In the genomic region with DNA sequence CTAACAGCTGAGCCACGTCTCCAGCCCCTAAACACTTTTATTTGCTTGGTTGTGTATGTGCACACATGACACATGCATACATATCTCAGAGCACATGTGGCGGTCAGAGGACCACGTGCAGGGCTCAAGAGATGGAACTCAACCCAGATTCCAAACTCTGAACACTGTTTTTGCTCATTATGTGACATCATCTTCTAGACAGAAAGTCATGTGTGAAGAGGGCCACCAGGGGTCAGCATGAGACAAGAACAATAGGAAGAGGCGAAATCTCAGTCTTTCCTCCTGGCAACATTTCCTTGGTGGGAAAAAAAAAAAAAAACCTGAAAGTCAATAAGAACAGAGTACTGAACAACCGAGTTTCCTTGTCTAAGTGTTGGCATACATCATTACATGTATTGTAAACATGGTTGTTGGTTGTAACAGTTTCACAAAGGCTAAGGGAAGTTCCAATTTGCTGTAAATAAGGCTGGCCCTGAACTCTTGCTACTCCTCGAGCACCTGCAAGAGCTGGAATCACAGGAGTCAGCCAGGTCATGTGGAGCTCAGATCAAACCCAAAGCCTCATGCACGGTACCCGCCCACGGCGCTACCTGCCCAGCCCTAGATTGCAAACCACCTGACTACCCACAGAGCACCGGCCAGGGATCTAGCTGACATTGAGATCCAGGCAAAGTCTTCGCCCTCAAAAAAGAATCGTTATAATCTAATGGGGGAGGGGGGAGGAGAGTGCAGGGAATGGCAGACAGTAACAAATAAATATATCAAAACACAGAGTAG, we compare ENCODE assay signal across 8 mouse cellular contexts. TPM values are rescaled to one million over a fixed set of nuclear protein-coding genes. Genes with fewer than 3 reads are reported as not detected.
A peak's percentile ranks its signal among the peaks of the same experiment; 100 is the strongest.
DNase-seq lines count a peak whose midpoint lies in the region; ATAC-seq lines count a peak whose summit lies in the region.

No protein-coding gene starts in this region.

- H3K36me3 ChIP-seq in embryonic facial prominence, embryonic 12.5 days = no peaks in the 10 kb centered on the region
- no peaks in the 10 kb centered on the region for H3K36me3 ChIP-seq in kidney, embryonic 16.5 days (ENCODE audit: insufficient read depth, low read length)
- H3K36me3 ChIP-seq in midbrain, embryonic 15.5 days (replicated peaks) = no peaks in the 10 kb centered on the region

- H3K27ac ChIP-seq in embryonic facial prominence, embryonic 12.5 days = no peak overlapping the region
- H3K27ac ChIP-seq in kidney, embryonic 16.5 days (ENCODE audit: low read length) = no peak overlapping the region
- no peak overlapping the region for H3K27ac ChIP-seq in midbrain, embryonic 15.5 days

- ATAC-seq in embryonic facial prominence, embryonic 12.5 days (ENCODE audit: insufficient number of reproducible peaks, insufficient read depth, low FRiP score, low TSS enrichment) = 0 out of 2 replicates have a peak, but pooled peaks have one; percentile 47
- ATAC-seq in kidney, embryonic 16.5 days (ENCODE audit: low FRiP score, low TSS enrichment) = peak; percentile 25; the same call in 1 of the 2 replicates
- ATAC-seq in midbrain, embryonic 15.5 days (replicated peaks) = 0 out of 2 replicates have a peak, but pooled peaks have one; percentile 27

- 45% methylated on average over 13 of the region's 13 CpGs for WGBS in embryonic facial prominence, embryonic 12.5 days
- 50% methylated on average over 13 of the region's 13 CpGs for WGBS in kidney, embryonic 16.5 days
- WGBS in midbrain, embryonic 15.5 days = 62% methylated on average over 13 of the region's 13 CpGs

- H3K4me1 ChIP-seq in embryonic facial prominence, embryonic 12.5 days = no peaks in the 10 kb centered on the region
- H3K4me1 ChIP-seq in kidney, embryonic 16.5 days (ENCODE audit: insufficient read depth, low read length) = peaks cover 13% of the 10 kb centered on the region
- peaks cover 7% of the 10 kb centered on the region for H3K4me1 ChIP-seq in midbrain, embryonic 15.5 days

- DNase-seq in cerebellum, postnatal 14 days = peak; percentile 68 to 79
- no peak for DNase-seq in cerebellum, adult 11 months
- DNase-seq in right cerebral cortex, adult 18-20 months = peak; percentile 52
- DNase-seq in right cerebral cortex, postnatal 25 days = no peak
- no peak for DNase-seq in urinary bladder, postnatal 10 days (ENCODE audit: low spot score)

- no peak overlapping the region for H3K9ac ChIP-seq in embryonic facial prominence, embryonic 12.5 days
- H3K9ac ChIP-seq in kidney, embryonic 16.5 days (replicated peaks; ENCODE audit: low read length) = no peak overlapping the region
- H3K9ac ChIP-seq in midbrain, embryonic 15.5 days = no peak overlapping the region

- no peaks in the 10 kb centered on the region for H3K9me3 ChIP-seq in embryonic facial prominence, embryonic 12.5 days
- no peaks in the 10 kb centered on the region for H3K9me3 ChIP-seq in kidney, embryonic 16.5 days (ENCODE audit: low read length)
- no peaks in the 10 kb centered on the region for H3K9me3 ChIP-seq in midbrain, embryonic 15.5 days

- no peaks in the 10 kb centered on the region for H3K27me3 ChIP-seq in embryonic facial prominence, embryonic 12.5 days
- no peaks in the 10 kb centered on the region; the same call in 1 of the 2 replicates for H3K27me3 ChIP-seq in kidney, embryonic 16.5 days (ENCODE audit: insufficient read depth, low read length)
- no peaks in the 10 kb centered on the region for H3K27me3 ChIP-seq in midbrain, embryonic 15.5 days (replicated peaks)

- no peak overlapping the region for H3K4me2 ChIP-seq in embryonic facial prominence, embryonic 12.5 days (replicated peaks)
- no peak overlapping the region for H3K4me2 ChIP-seq in kidney, embryonic 16.5 days (replicated peaks; ENCODE audit: low read depth, low read length)
- H3K4me2 ChIP-seq in midbrain, embryonic 15.5 days = no peak overlapping the region

- H3K4me3 ChIP-seq in embryonic facial prominence, embryonic 12.5 days = no peak overlapping the region
- no peak overlapping the region for H3K4me3 ChIP-seq in kidney, embryonic 16.5 days (ENCODE audit: low read length)
- H3K4me3 ChIP-seq in midbrain, embryonic 15.5 days = no peak overlapping the region

RNA-seq across cellular contexts. Expression of gene Slc22a8, which starts 23.8 kb away (rescaled TPM):
- polyA plus RNA-seq in embryonic facial prominence, embryonic 12.5 days (2016; fragmentation: Nextera tagmentation; extraction: Ambion mirVana) = 0.08 and 0.10 TPM in 2 replicates
- 15.7 and 16.3 TPM in 2 replicates for polyA plus RNA-seq in kidney, embryonic 16.5 days (2015; fragmentation: Nextera tagmentation; extraction: Ambion mirVana)
- 12.1 and 13.5 TPM in 2 replicates for polyA plus RNA-seq in midbrain, embryonic 15.5 days (2015; fragmentation: Nextera tagmentation; extraction: Ambion mirVana)

RNA-seq across cellular contexts. Expression of gene Slc22a6, which starts 50.5 kb away (rescaled TPM):
- 0.87 and 1.3 TPM in 2 replicates for polyA plus RNA-seq in embryonic facial prominence, embryonic 12.5 days (2016; fragmentation: Nextera tagmentation; extraction: Ambion mirVana)
- 48.8 and 59.4 TPM in 2 replicates for polyA plus RNA-seq in kidney, embryonic 16.5 days (2015; fragmentation: Nextera tagmentation; extraction: Ambion mirVana)
- polyA plus RNA-seq in midbrain, embryonic 15.5 days (2015; fragmentation: Nextera tagmentation; extraction: Ambion mirVana) = 15.3 and 19.7 TPM in 2 replicates

Comparison
In these comparisons a context has a peak if more than half of its experiments do, and no peak if none do; other contexts are left out.
1. DNase-seq: peak in cerebellum, postnatal 14 days (2 of 2) and right cerebral cortex, adult 18-20 months (single experiment); none in cerebellum, adult 11 months (single experiment), right cerebral cortex, postnatal 25 days (single experiment) and urinary bladder, postnatal 10 days (single experiment).
2. RNA of gene Slc22a8, which starts 23.8 kb away (polyA plus RNA-seq): 15.7 to 16.3 TPM in kidney, embryonic 16.5 days and 12.1 to 13.5 TPM in midbrain, embryonic 15.5 days; 0.08 to 0.10 TPM in embryonic facial prominence, embryonic 12.5 days; every median in the first group is over 10 times any median in the second.
3. Peak in every context shown above with its lines, with median percentiles within 50 percentile points of each other: ATAC-seq.